Mouse (Mus musculus) brown adipose tissue, adult 24 weeks (tissue): ENCODE results near the gene Tceal9. TPM values are rescaled to one million over a fixed set of nuclear protein-coding genes. Genes with fewer than 3 reads are reported as not detected.
"Not testable (repeated sequence)": the region's sequence is repeated elsewhere in the genome, so short reads cannot be mapped to it uniquely, and the experiment has no call there.

Experiments
- H3K27ac ChIP-seq: fragments of 200-500 bp; replicated peaks from 2 replicates; pipeline ENCODE4 v1.5.1; 2012; ENCODE audit warnings: low read depth, mild to moderate bottlenecking, low read length
- H3K4me1 ChIP-seq: fragments of 200-500 bp; 2 replicates; pipeline ENCODE4 v1.6.1; 2012; ENCODE audit warnings: low read length, mixed read lengths; ENCODE audit not compliant: control insufficient read depth, insufficient read depth, insufficient read length
- H3K4me3 ChIP-seq: fragments of 200-500 bp; 2 replicates; pipeline ENCODE4 v1.5.1; 2012; ENCODE audit warnings: low read depth, mild to moderate bottlenecking, low read length, moderate library complexity; ENCODE audit not compliant: insufficient read depth
- polyA plus RNA-seq: library from polyadenylated mRNA; stranded (reverse); fragments of >200 nt; gene quantifications from 2 replicates; pipeline ENCODE4 v1.2.4, GENCODE M21; 2012; ENCODE audit not compliant: missing spikeins, insufficient read depth, insufficient read length

Gene Tceal9
- polyA plus RNA-seq, 1 experiment: 40.6 TPM

- no peak overlapping the region for H3K4me3 ChIP-seq
- H3K4me1 ChIP-seq: no peaks in the 10 kb centered on the region
- no peak overlapping the region for H3K27ac ChIP-seq
Observed at GRCm38 (mm10) chrX:136248811-136249210, 3.9 kb downstream of the Tceal9 start.

GRCm38 (mm10) chrX:136249671-136250070, 4.8 kb downstream of the Tceal9 start:
- Histone ChIP-seq H3K4me1 (no peaks in the 10 kb centered on the region), H3K27ac (no peak overlapping the region), H3K4me3 (no peak overlapping the region)

- no peak overlapping the region for H3K4me3 ChIP-seq
- no peak overlapping the region for H3K27ac ChIP-seq
Observed at GRCm38 (mm10) chrX:136252023-136252729, 7.3 kb downstream of the Tceal9 start.

GRCm38 (mm10) chrX:136267720-136268119, 22.8 kb downstream of the Tceal9 start:
- no peak overlapping the region for H3K27ac ChIP-seq
- no peaks in the 10 kb centered on the region for H3K4me1 ChIP-seq
- H3K4me3 ChIP-seq: no peak overlapping the region

More at GRCm38 (mm10) chrX:136252023-136252729, 7.3 kb downstream of the Tceal9 start:
- H3K4me1 ChIP-seq: no peaks in the 10 kb centered on the region

GRCm38 (mm10) chrX:136268173-136268572, 23.3 kb downstream of the Tceal9 start:
- Histone ChIP-seq H3K4me3 (no peak overlapping the region), H3K4me1 (no peaks in the 10 kb centered on the region), H3K27ac (no peak overlapping the region)

- H3K4me3 ChIP-seq, H3K4me1 ChIP-seq, H3K27ac ChIP-seq: not testable (repeated sequence)
Observed at GRCm38 (mm10) chrX:136269743-136270392, 25.0 kb downstream of the Tceal9 start, which contains the start of gene Bex3. Gene Bex3, plus strand, starts transcription at chrX:136270253.

- not testable (repeated sequence) for H3K27ac ChIP-seq, H3K4me3 ChIP-seq, H3K4me1 ChIP-seq
Observed at GRCm38 (mm10) chrX:136270393-136271111, 25.7 kb downstream of the Tceal9 start.

- no peak overlapping the region for H3K4me3 ChIP-seq
- H3K27ac ChIP-seq: no peak overlapping the region
- no peaks in the 10 kb centered on the region for H3K4me1 ChIP-seq
Observed at GRCm38 (mm10) chrX:136274542-136274941, 29.7 kb downstream of the Tceal9 start.

- Histone ChIP-seq H3K4me1 (no peaks in the 10 kb centered on the region), H3K27ac (no peak overlapping the region), H3K4me3 (no peak overlapping the region)
Observed at GRCm38 (mm10) chrX:136275386-136275785, 30.5 kb downstream of the Tceal9 start.

GRCm38 (mm10) chrX:136277577-136277976, 32.7 kb downstream of the Tceal9 start:
- Histone ChIP-seq H3K4me1 (no peaks in the 10 kb centered on the region), H3K27ac (no peak overlapping the region), H3K4me3 (no peak overlapping the region)

- H3K27ac ChIP-seq: no peak overlapping the region
- H3K4me3 ChIP-seq: no peak overlapping the region
- H3K4me1 ChIP-seq: no peaks in the 10 kb centered on the region
Observed at GRCm38 (mm10) chrX:136278401-136278800, 33.5 kb downstream of the Tceal9 start.

- H3K27ac ChIP-seq: no peak overlapping the region
- H3K4me3 ChIP-seq: no peak overlapping the region
Observed at GRCm38 (mm10) chrX:136279410-136279809, 34.5 kb downstream of the Tceal9 start.

GRCm38 (mm10) chrX:136290817-136291281, 46.0 kb downstream of the Tceal9 start:
- Histone ChIP-seq H3K4me1 (no peaks in the 10 kb centered on the region), H3K27ac (no peak overlapping the region), H3K4me3 (no peak overlapping the region)

More at GRCm38 (mm10) chrX:136279410-136279809, 34.5 kb downstream of the Tceal9 start:
- no peaks in the 10 kb centered on the region for H3K4me1 ChIP-seq
